Mouse (Mus musculus) stomach, embryonic 16.5 days (tissue): ENCODE results near the gene Dbx1. TPM values are rescaled to one million over a fixed set of nuclear protein-coding genes. Genes with fewer than 3 reads are reported as not detected.

Experiments
- ATAC-seq: fragments of 200-750 bp; cut with Nextera tagmentation; 2 replicates; pipeline ENCODE4 v1.8.0; 2017; ENCODE audit warnings: moderate number of reproducible peaks, moderate TSS enrichment; ENCODE audit not compliant: insufficient read depth, low FRiP score
- H3K27ac ChIP-seq: fragments of 300-500 bp; sonication (generic); 2 replicates; pipeline ENCODE4 v1.5.1; 2014; ENCODE audit warnings: low read length
- H3K27me3 ChIP-seq: fragments of 300-500 bp; sonication (generic); 2 replicates; pipeline ENCODE4 v1.6.1; 2014; ENCODE audit warnings: low read length, control low read depth, mixed read lengths; ENCODE audit not compliant: control insufficient read depth, insufficient read depth
- H3K36me3 ChIP-seq: fragments of 300-500 bp; sonication (generic); 2 replicates; pipeline ENCODE4 v1.6.1; 2014; ENCODE audit warnings: low read length; ENCODE audit not compliant: control insufficient read depth, insufficient read depth
- H3K4me1 ChIP-seq: fragments of 300-500 bp; sonication (generic); 2 replicates; pipeline ENCODE4 v1.6.1; 2014; ENCODE audit warnings: low read length, control low read depth, mixed read lengths; ENCODE audit not compliant: control insufficient read depth, insufficient read depth
- H3K4me2 ChIP-seq: fragments of 300-500 bp; sonication (generic); 2 replicates; pipeline ENCODE4 v1.6.1; 2014; ENCODE audit warnings: low read depth, low read length, mixed read lengths
- H3K4me3 ChIP-seq: fragments of 300-500 bp; sonication (generic); replicated peaks from 2 replicates; pipeline ENCODE4 v1.5.1; 2014; ENCODE audit warnings: mild to moderate bottlenecking, low read length
- H3K9ac ChIP-seq: fragments of 300-500 bp; sonication (generic); 2 replicates; pipeline ENCODE4 v1.6.1; 2014; ENCODE audit warnings: low read length
- H3K9me3 ChIP-seq: fragments of 300-500 bp; sonication (generic); replicated peaks from 2 replicates; pipeline ENCODE4 v1.6.1; 2016; ENCODE audit warnings: low read length, control low read depth; ENCODE audit not compliant: control insufficient read depth
- WGBS: fragments of 180-500 bp; shearing (Covaris S2); extraction: QIAGEN DNeasy Blood & Tissue Kit; methylation state at CpG from one replicate; pipeline ENCODE4 v1.1.7; 2014; 5-methylcytosine and 5-hydroxymethylcytosine counted together
- polyA plus RNA-seq: library from polyadenylated mRNA; unstranded; fragments of >200 nt; fragmentation: Nextera tagmentation; extraction: Ambion mirVana; gene quantifications from 2 replicates; pipeline ENCODE4 v1.2.1, GENCODE M21; 2015

Dbx1 gene
- 0.28 TPM in 1 of 2 replicates, not detected in the other for polyA plus RNA-seq

DNA sequence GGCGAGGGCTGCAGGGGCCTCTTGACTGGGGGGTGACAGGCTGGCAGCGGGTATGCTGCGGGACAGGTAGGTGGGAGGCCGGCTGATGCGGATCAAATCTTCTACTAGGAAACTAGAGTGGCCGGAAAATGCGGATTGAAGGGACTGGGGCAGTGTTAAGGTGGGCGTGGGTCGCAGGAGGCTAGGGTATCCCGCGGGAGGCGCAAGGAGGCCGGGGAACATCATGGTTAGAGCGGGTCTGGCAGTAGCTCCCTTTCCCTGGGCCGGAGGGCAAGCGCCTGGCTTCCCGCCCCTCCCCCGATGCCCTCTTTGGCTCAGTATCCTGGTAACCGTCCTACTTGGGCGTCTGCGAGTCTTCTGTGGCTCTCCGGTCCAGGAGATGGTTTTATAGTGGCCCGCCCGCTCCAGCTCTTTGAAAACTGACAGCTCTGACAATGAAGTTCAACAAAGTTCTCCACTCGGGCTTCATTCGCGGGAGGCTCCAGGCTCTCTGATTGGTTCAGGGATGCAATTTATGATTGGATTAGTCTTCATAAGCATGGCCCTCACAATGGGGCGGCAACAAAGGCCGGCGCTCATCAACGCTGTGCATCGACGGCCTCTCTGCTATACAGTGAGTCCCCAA, at the start of gene Dbx1:
TSS of gene Dbx1 (minus strand) at position 359 of the 625 bp plus-strand sequence.
- WGBS: 1% methylated on average over 33 of the region's 33 CpGs
- no peak within 1 kb of the TSS for H3K27ac ChIP-seq
- no peak within 1 kb of the TSS for H3K4me2 ChIP-seq
- H3K27me3 ChIP-seq: peaks cover 83% of the 10 kb centered on the region
- H3K4me1 ChIP-seq: peaks cover 18% of the 10 kb centered on the region
- no peaks in the 10 kb centered on the region for H3K36me3 ChIP-seq
- H3K4me3 ChIP-seq: no peak within 1 kb of the TSS
- no peak for ATAC-seq
- no peak within 1 kb of the TSS for H3K9ac ChIP-seq
- H3K9me3 ChIP-seq: no peaks in the 10 kb centered on the region

DNA sequence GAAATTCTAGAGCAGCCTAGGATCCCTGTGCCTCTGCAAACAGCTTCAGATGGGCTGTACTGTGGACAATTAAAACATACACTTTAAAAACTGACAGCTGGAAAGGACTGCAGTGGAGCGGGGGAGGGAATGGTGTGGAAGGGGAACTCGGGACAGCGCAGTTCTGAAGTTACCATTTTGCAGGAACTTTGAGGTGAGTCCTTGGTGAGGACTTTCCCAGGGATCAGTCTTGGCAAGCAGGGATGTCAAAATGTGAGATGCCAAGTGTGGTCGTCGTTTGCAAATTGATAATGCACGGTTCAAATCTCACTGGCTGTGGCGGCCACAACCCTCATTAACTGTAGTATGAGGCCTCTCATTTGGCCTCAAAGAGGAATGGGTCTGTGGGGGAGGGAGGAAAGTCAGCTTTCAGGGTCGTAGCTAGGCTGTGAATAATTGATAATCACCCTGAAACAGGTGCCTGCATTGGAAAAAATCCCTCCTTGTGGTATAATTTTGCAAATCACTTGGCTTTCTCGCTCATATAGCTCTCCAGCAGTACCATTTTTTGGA, 42.3 kb upstream of the Dbx1 start:
- Histone ChIP-seq H3K27me3 (peaks cover 50% of the 10 kb centered on the region), H3K4me2 (no peak overlapping the region), H3K9me3 (no peaks in the 10 kb centered on the region), H3K4me1 (no peaks in the 10 kb centered on the region), H3K27ac (no peak overlapping the region), H3K9ac (no peak overlapping the region), H3K4me3 (no peak overlapping the region), H3K36me3 (no peaks in the 10 kb centered on the region)
- 10% methylated on average over 9 of the region's 9 CpGs for WGBS
- ATAC-seq: no peak

DNA sequence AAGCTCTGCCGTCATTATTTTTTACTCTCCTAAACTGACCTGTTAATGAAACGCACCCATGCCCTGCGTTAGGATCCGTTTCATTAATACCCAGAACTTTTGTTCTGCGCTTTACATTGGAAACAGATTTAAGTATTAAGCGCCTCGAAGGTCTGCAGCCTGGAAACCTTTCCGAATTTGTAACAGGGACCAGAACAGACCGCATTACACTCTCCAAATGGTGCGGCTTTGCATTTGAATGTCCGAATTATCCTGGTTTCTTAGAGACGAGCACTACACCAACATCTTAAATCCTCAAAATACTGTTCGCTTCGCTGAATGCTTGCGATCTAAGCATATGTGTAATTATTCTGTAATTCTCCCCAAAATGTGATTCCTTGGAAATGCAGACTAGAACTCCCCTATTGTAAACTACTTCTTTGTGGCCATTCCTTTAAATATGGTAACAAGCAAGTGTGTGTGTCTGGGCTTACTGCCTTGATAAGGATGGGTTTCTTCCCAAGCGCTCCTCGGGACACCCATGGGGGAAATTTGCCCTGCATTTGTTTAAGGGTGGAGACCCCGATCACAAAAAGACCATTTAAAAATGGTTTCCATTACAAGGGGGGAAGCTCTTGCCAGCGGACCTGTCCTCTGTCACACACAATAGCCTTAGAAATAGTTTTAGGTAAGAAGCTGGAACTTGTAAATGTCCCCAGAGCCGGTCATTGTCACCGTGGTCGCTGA, 41.6 kb upstream of the Dbx1 start:
- Histone ChIP-seq H3K27ac (no peak overlapping the region), H3K9ac (no peak overlapping the region), H3K4me3 (no peak overlapping the region), H3K9me3 (no peaks in the 10 kb centered on the region), H3K4me2 (no peak overlapping the region), H3K36me3 (no peaks in the 10 kb centered on the region), H3K27me3 (peaks cover 50% of the 10 kb centered on the region), H3K4me1 (no peaks in the 10 kb centered on the region)
- ATAC-seq: no peak
- whole genome bisulfite sequencing: 6% methylated on average over 22 of the region's 22 CpGs

DNA sequence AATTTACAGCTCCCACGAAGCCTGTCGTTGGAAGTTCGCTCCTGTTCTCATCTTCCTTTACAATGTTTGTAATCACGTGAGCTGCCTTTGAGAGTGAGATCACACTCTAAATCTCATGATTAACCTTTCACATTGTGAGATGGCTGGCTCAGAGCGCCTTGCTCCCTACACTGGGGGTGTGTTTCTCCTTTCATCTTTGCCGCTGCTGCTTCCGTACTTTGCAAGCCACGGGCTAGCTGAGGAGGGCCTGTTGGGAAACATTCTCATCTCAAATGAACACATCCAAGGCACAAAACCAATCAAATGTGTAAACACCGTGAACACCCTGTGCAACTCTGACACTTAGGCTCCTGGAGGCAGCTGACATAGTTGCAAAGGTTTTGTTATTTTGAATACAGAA, 40.5 kb upstream of the Dbx1 start:
- Histone ChIP-seq H3K27me3 (peaks cover 50% of the 10 kb centered on the region), H3K9ac (no peak overlapping the region), H3K27ac (no peak overlapping the region), H3K36me3 (no peaks in the 10 kb centered on the region), H3K4me1 (no peaks in the 10 kb centered on the region), H3K9me3 (no peaks in the 10 kb centered on the region), H3K4me3 (no peak overlapping the region), H3K4me2 (no peak overlapping the region)
- WGBS: 3% methylated on average over 9 of the region's 9 CpGs
- no peak for ATAC-seq

DNA sequence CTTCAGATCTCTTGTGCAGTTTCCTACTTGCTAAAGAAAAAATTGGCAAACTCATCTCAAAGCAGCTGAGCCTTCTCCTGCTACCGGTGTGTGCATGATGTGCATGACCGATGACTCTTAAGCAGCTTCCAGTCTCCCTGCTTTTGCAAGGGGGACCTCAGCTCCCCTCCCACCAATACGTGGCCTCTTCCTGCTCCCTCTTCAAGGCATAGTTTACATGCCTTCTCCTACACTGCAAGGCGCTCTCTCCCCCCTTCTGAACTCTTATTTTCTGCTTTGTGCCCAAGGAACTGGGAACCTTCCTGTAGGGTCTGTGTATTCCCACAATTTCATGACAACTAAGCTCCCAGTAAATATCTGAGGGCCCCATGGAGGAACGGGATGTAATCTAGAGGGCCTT, 40.0 kb upstream of the Dbx1 start:
- Histone ChIP-seq H3K4me3 (no peak overlapping the region), H3K27me3 (peaks cover 50% of the 10 kb centered on the region), H3K36me3 (no peaks in the 10 kb centered on the region), H3K9ac (no peak overlapping the region), H3K27ac (no peak overlapping the region), H3K4me1 (no peaks in the 10 kb centered on the region), H3K9me3 (no peaks in the 10 kb centered on the region), H3K4me2 (no peak overlapping the region)
- 14% methylated on average over 5 of the region's 5 CpGs for WGBS
- no peak for ATAC-seq

DNA sequence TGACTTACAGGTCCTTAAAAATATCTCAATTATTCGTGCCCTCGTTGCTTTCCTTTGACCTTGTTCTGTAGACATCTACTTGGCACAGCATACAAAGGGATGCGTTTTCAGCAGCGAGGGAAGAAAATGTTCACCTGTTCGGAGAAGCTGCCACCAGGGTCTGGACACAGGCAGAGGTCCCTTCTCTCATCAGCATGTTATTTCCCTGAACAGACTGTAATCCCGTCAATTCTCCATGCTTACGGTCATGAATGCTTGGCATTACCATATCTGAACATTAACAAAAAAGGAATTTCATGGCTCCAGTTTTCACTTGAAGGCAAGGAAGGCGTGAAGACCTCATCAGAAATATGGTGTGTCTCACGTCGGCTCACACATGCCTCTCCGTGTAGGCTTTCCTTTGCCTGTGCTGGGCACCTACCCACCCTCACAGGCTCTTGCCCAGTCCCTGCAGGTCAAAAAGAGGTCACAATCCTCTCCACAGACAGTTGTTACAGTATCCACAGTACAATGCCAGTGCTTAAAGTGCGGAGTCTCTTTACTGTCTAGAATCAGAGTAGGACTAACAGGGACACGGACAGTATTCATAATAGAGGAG, 31.7 kb upstream of the Dbx1 start:
- no peak overlapping the region for H3K4me3 ChIP-seq
- no peak overlapping the region for H3K9ac ChIP-seq
- no peak overlapping the region for H3K27ac ChIP-seq
- H3K4me1 ChIP-seq: no peaks in the 10 kb centered on the region
- no peak for ATAC-seq
- H3K4me2 ChIP-seq: no peak overlapping the region
- H3K27me3 ChIP-seq: no peaks in the 10 kb centered on the region; the same call in 1 of the 2 replicates
- no peaks in the 10 kb centered on the region for H3K9me3 ChIP-seq
- 81% methylated on average over 13 of the region's 13 CpGs for WGBS
- no peaks in the 10 kb centered on the region for H3K36me3 ChIP-seq

DNA sequence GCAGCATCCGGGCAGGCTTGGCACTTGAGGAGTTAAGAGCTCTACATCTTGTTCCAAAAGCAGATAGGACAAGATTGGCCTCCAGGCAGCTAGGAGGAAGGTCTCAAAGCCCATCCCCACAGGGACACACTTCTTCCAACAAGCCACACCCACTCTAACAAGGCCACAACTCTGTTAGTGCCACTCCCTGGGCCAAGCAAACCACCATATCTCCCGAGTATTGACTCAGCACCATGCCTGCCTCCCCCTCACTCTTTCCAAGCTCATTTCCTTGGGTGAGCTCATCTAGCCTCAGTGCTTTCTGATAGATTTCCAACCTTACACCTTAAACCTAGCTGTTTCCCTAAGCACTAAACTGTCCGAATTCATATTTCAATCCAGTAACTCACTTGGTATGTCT, 26.9 kb upstream of the Dbx1 start:
- no peak overlapping the region for H3K9ac ChIP-seq
- WGBS: 70% methylated on average over 3 of the region's 3 CpGs
- H3K36me3 ChIP-seq: no peaks in the 10 kb centered on the region
- peaks cover 20% of the 10 kb centered on the region for H3K27me3 ChIP-seq
- H3K4me1 ChIP-seq: peaks cover 3% of the 10 kb centered on the region; the same call in 1 of the 2 replicates
- ATAC-seq: peak; percentile 44; the same call in 1 of the 2 replicates
- H3K9me3 ChIP-seq: no peaks in the 10 kb centered on the region
- no peak overlapping the region for H3K27ac ChIP-seq
- no peak overlapping the region for H3K4me3 ChIP-seq
- H3K4me2 ChIP-seq: no peak overlapping the region

DNA sequence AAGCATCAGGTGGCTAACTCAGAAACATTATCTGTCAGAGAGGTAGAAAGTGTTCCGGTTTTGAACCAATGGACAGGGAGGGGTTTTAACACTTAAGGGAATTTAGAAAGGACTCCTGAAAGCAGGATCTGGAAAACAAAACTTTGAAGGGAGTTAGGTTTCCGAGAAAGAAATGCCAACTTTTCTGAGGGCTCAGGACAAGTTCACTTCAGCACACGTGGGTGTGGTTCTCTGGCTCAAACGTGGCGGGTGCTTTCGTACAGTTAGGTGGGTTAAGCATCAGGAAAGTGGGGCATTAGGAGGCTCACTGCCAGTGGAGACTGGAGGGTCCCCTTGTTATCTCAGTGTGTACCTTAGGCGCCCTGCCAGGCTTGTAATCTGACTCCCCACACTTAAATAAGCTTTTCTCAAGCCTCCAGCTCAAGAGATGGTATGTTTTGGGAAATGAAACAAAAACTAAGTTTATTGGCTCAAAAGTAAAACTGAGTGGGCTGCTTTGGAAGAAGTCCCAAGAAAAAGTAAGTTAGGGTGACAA, 25.9 kb upstream of the Dbx1 start:
- H3K27me3 ChIP-seq: peaks cover 20% of the 10 kb centered on the region
- no peaks in the 10 kb centered on the region for H3K36me3 ChIP-seq
- 5% methylated on average over 7 of the region's 7 CpGs for WGBS
- H3K9me3 ChIP-seq: no peaks in the 10 kb centered on the region
- H3K27ac ChIP-seq: no peak overlapping the region
- no peak overlapping the region for H3K4me3 ChIP-seq
- H3K4me1 ChIP-seq: peaks cover 3% of the 10 kb centered on the region; the same call in 1 of the 2 replicates
- H3K9ac ChIP-seq: no peak overlapping the region
- peak overlapping the region; percentile 22; the same call in 1 of the 2 replicates for H3K4me2 ChIP-seq
- ATAC-seq: no peak
